Mouse (Mus musculus) liver, adult 2 months (tissue): Measurements from ENCODE around the gene Olfr517. TPM values are rescaled to one million over a fixed set of nuclear protein-coding genes. Genes with fewer than 3 reads are reported as not detected.

ENCODE experiments used
- DNase-seq: peaks from one replicate; pipeline ENCODE4 v3.0.0-alpha.2; 2011; ENCODE audit warnings: low read depth, low spot score; ENCODE audit errors: extremely low read depth
- H3K27ac ChIP-seq: fragments of 200-500 bp; replicated peaks from 2 replicates; pipeline ENCODE4 v1.5.1; 2012; ENCODE audit warnings: low read depth, mild to moderate bottlenecking, control low read depth, inconsistent platforms, low read length; ENCODE audit not compliant: insufficient read depth
- H3K27me3 ChIP-seq: fragments of 200-500 bp; 2 replicates; pipeline ENCODE4 v1.6.1; 2012; ENCODE audit warnings: mild to moderate bottlenecking, moderate library complexity, low read length, inconsistent platforms; ENCODE audit not compliant: control insufficient read depth, insufficient read depth
- H3K36me3 ChIP-seq: fragments of 200-500 bp; 2 replicates; pipeline ENCODE4 v1.6.1; 2012; ENCODE audit warnings: low read length, inconsistent platforms; ENCODE audit not compliant: control insufficient read depth, insufficient read depth
- H3K4me1 ChIP-seq: fragments of 200-500 bp; 2 replicates; pipeline ENCODE4 v1.6.1; 2011; ENCODE audit warnings: low read length; ENCODE audit not compliant: control insufficient read depth, insufficient read depth
- H3K4me3 ChIP-seq: fragments of 200-500 bp; 2 replicates; pipeline ENCODE4 v1.5.1; 2011; ENCODE audit warnings: low read depth, mild to moderate bottlenecking, control low read depth, low read length, moderate library complexity; ENCODE audit not compliant: insufficient read depth
- H3K79me2 ChIP-seq: fragments of 200-500 bp; 2 replicates; pipeline ENCODE4 v1.6.1; 2012; ENCODE audit warnings: inconsistent platforms, mild to moderate bottlenecking, low read length, moderate library complexity; ENCODE audit not compliant: control insufficient read depth, insufficient read depth
- H3K9ac ChIP-seq: fragments of 200-500 bp; 2 replicates; pipeline ENCODE4 v1.6.1; 2012; ENCODE audit warnings: low read depth, mild to moderate bottlenecking, control low read depth, inconsistent platforms, low read length
- CTCF ChIP-seq: fragments of 200-500 bp; IDR thresholded peaks from 2 replicates; pipeline ENCODE4 v1.5.1; 2011; ENCODE audit warnings: low read depth, low read length, control low read depth
- POLR2A ChIP-seq: fragments of 200-500 bp; IDR thresholded peaks from 2 replicates; pipeline ENCODE4 v1.6.1; 2011; ENCODE audit warnings: low read length, control low read depth; ENCODE audit not compliant: insufficient read depth; ENCODE audit errors: extremely low read depth
- WGBS: fragments of 180-500 bp; shearing (Covaris S2); methylation state at CpG from one replicate; pipeline ENCODE4 v1.1.7; 2018; 5-methylcytosine and 5-hydroxymethylcytosine counted together
- polyA plus RNA-seq: library from polyadenylated mRNA; depleted of rRNA; stranded (reverse); fragments of >200 nt; gene quantifications from 2 replicates; pipeline ENCODE4 v1.2.3, GENCODE M21; 2012; rRNA removed
- total RNA-seq: library from RNA; depleted of rRNA; stranded (reverse); fragments of >200 nt; gene quantifications from 2 replicates; pipeline ENCODE4 v1.2.3, GENCODE M21; 2014; rRNA removed

Olfr517 gene
- total RNA-seq (not detected in 2 replicates), polyA plus RNA-seq (not detected in 2 replicates)

GRCm38 (mm10) chr7:108872279-108872678, at the start of gene Olfr517:
TSS of gene Olfr517 (minus strand) at chr7:108872379.
- H3K4me1 ChIP-seq = no peaks in the 10 kb centered on the region
- H3K27ac ChIP-seq = no peak within 1 kb of the TSS
- no peak for DNase-seq
- no peak within 1 kb of the TSS for H3K4me3 ChIP-seq
- H3K36me3 ChIP-seq = no peaks in the 10 kb centered on the region
- no peak within 1 kb of the TSS for H3K9ac ChIP-seq
- TF ChIP-seq POLR2A (no peak), CTCF (no peak)
- H3K27me3 ChIP-seq = no peaks in the 10 kb centered on the region
- H3K79me2 ChIP-seq = no peaks in the 10 kb centered on the region
- 48% methylated on average over 2 of the region's 2 CpGs for WGBS

GRCm38 (mm10) chr7:108903969-108904368, 31.8 kb upstream of the Olfr517 start:
- Histone ChIP-seq H3K27ac (no peak overlapping the region), H3K4me1 (no peaks in the 10 kb centered on the region; the same call in 1 of the 2 replicates), H3K36me3 (no peaks in the 10 kb centered on the region), H3K4me3 (no peak overlapping the region), H3K9ac (no peak overlapping the region), H3K27me3 (no peaks in the 10 kb centered on the region), H3K79me2 (no peaks in the 10 kb centered on the region)
- TF ChIP-seq POLR2A = no peak
- no peak for TF ChIP-seq CTCF
- WGBS = 22% methylated on average over 2 of the region's 2 CpGs
- DNase-seq = peak; percentile 83

- no peak for DNase-seq
- Histone ChIP-seq H3K9ac (no peak within 1 kb of the TSS), H3K4me3 (no peak within 1 kb of the TSS), H3K27ac (no peak within 1 kb of the TSS), H3K79me2 (no peaks in the 10 kb centered on the region), H3K27me3 (no peaks in the 10 kb centered on the region), H3K4me1 (no peaks in the 10 kb centered on the region), H3K36me3 (no peaks in the 10 kb centered on the region)
- WGBS = 81% methylated on average over 5 of the region's 5 CpGs
- TF ChIP-seq POLR2A = no peak
- TF ChIP-seq CTCF = no peak
Observed at GRCm38 (mm10) chr7:108894320-108894719, 22.1 kb upstream of the Olfr517 start, which contains the start of gene Olfr519. TSS of gene Olfr519 (minus strand) at chr7:108894420.

GRCm38 (mm10) chr7:108884906-108885305, 12.7 kb upstream of the Olfr517 start, which contains the start of gene Olfr518:
TSS of gene Olfr518 (minus strand) at chr7:108885006.
- no peaks in the 10 kb centered on the region for H3K27me3 ChIP-seq
- H3K27ac ChIP-seq = no peak within 1 kb of the TSS
- 75% methylated on average over 4 of the region's 4 CpGs for WGBS
- DNase-seq = no peak
- H3K4me3 ChIP-seq = no peak within 1 kb of the TSS
- H3K79me2 ChIP-seq = no peaks in the 10 kb centered on the region
- no peaks in the 10 kb centered on the region for H3K36me3 ChIP-seq
- H3K4me1 ChIP-seq = no peaks in the 10 kb centered on the region
- H3K9ac ChIP-seq = no peak within 1 kb of the TSS
- no peak for TF ChIP-seq CTCF
- no peak for TF ChIP-seq POLR2A

GRCm38 (mm10) chr7:108850429-108850828, 21.8 kb downstream of the Olfr517 start, which contains the start of gene Olfr516:
TSS of gene Olfr516 (minus strand) at chr7:108850529.
- 82% methylated on average over 2 of the region's 2 CpGs for WGBS

GRCm38 (mm10) chr7:108825897-108826296, 46.3 kb downstream of the Olfr517 start, which contains the start of gene Olfr514:
TSS of gene Olfr514 (minus strand) at chr7:108825997.
- DNase-seq = no peak

More at GRCm38 (mm10) chr7:108850429-108850828, 21.8 kb downstream of the Olfr517 start, which contains the start of gene Olfr516:
- no peak within 1 kb of the TSS for H3K9ac ChIP-seq
- H3K79me2 ChIP-seq = no peaks in the 10 kb centered on the region
- no peak within 1 kb of the TSS for H3K27ac ChIP-seq
- H3K27me3 ChIP-seq = no peaks in the 10 kb centered on the region
- TF ChIP-seq CTCF (no peak), POLR2A (no peak)
- no peaks in the 10 kb centered on the region for H3K36me3 ChIP-seq
- no peaks in the 10 kb centered on the region for H3K4me1 ChIP-seq
- H3K4me3 ChIP-seq = no peak within 1 kb of the TSS
- no peak for DNase-seq

More at GRCm38 (mm10) chr7:108825897-108826296, 46.3 kb downstream of the Olfr517 start, which contains the start of gene Olfr514:
- no peaks in the 10 kb centered on the region for H3K36me3 ChIP-seq
- no peak within 1 kb of the TSS for H3K4me3 ChIP-seq
- H3K27me3 ChIP-seq = no peaks in the 10 kb centered on the region
- H3K27ac ChIP-seq = no peak within 1 kb of the TSS
- H3K4me1 ChIP-seq = no peaks in the 10 kb centered on the region
- TF ChIP-seq CTCF = no peak
- TF ChIP-seq POLR2A = no peak
- no peaks in the 10 kb centered on the region for H3K79me2 ChIP-seq
- H3K9ac ChIP-seq = no peak within 1 kb of the TSS

Other genes with a start within 250 kb of the Olfr517 start
- gene Olfr508, start 242.4 kb downstream of the Olfr517 start, total RNA-seq = not detected in 2 replicates
- not detected in 2 replicates for gene Olfr508, start 242.4 kb downstream of the Olfr517 start, polyA plus RNA-seq
- gene Olfr509, start 220.5 kb downstream of the Olfr517 start, total RNA-seq = not detected in 2 replicates
- not detected in 2 replicates for gene Olfr509, start 220.5 kb downstream of the Olfr517 start, polyA plus RNA-seq
- not detected in 2 replicates for gene Olfr510, start 206.0 kb downstream of the Olfr517 start, total RNA-seq
- not detected in 2 replicates for gene Olfr510, start 206.0 kb downstream of the Olfr517 start, polyA plus RNA-seq
- gene Olfr512, start 159.1 kb downstream of the Olfr517 start, total RNA-seq = not detected in 2 replicates
- gene Olfr512, start 159.1 kb downstream of the Olfr517 start, polyA plus RNA-seq = not detected in 2 replicates
- gene Olfr513, start 121.4 kb downstream of the Olfr517 start, total RNA-seq = not detected in 2 replicates
- not detected in 2 replicates for gene Olfr513, start 121.4 kb downstream of the Olfr517 start, polyA plus RNA-seq
- not detected in 2 replicates for gene Olfr514, start 46.4 kb downstream of the Olfr517 start, total RNA-seq
- not detected in 2 replicates for gene Olfr514, start 46.4 kb downstream of the Olfr517 start, polyA plus RNA-seq
- gene Olfr516, start 21.9 kb downstream of the Olfr517 start, total RNA-seq = not detected in 2 replicates
- not detected in 2 replicates for gene Olfr516, start 21.9 kb downstream of the Olfr517 start, polyA plus RNA-seq
- gene Olfr518, start 12.6 kb upstream of the Olfr517 start, total RNA-seq = not detected in 2 replicates
- not detected in 2 replicates for gene Olfr518, start 12.6 kb upstream of the Olfr517 start, polyA plus RNA-seq
- gene Olfr519, start 22.0 kb upstream of the Olfr517 start, total RNA-seq = not detected in 2 replicates
- gene Olfr519, start 22.0 kb upstream of the Olfr517 start, polyA plus RNA-seq = not detected in 2 replicates
- under 0.01 and 0.09 TPM in 2 replicates for gene Nlrp10, start 57.8 kb upstream of the Olfr517 start, total RNA-seq
- not detected in 2 replicates for gene Nlrp10, start 57.8 kb upstream of the Olfr517 start, polyA plus RNA-seq
- gene Eif3f, start 62.0 kb upstream of the Olfr517 start, total RNA-seq = 20.6 and 31.7 TPM in 2 replicates
- 47.2 and 48.1 TPM in 2 replicates for gene Eif3f, start 62.0 kb upstream of the Olfr517 start, polyA plus RNA-seq
- under 0.01 and 0.07 TPM in 2 replicates for gene Tub, start 78.0 kb upstream of the Olfr517 start, total RNA-seq
- gene Tub, start 78.0 kb upstream of the Olfr517 start, polyA plus RNA-seq = not detected in 2 replicates
- 0.92 and 1.3 TPM in 2 replicates for gene Ric3, start 211.0 kb upstream of the Olfr517 start, total RNA-seq
- 0.10 and 0.17 TPM in 2 replicates for gene Ric3, start 211.0 kb upstream of the Olfr517 start, polyA plus RNA-seq